Mouse (Mus musculus): ENCODE measurements at regions not wholly inside any gene's neighbourhood (a gene's known extent, or its start where the extent isn't known, plus 50 kb on each side); places are given as distances from the start of the nearest gene placed in this dataset.
A peak's percentile ranks its signal among the peaks of the same experiment; 100 is the strongest.

GRCm38 (mm10) chrX:99246704-99247103, 110.8 kb downstream of the Efnb1 start:
- Histone ChIP-seq H3K4me3 (ENCODE audit: low read depth, low read length) (no peak overlapping the region), H3K27me3 (ENCODE audit: control insufficient read depth, insufficient read depth, low read length) (no peaks in the 10 kb centered on the region), H3K9ac (ENCODE audit: low read length) (no peak overlapping the region), H3K36me3 (ENCODE audit: control insufficient read depth, insufficient read depth, low read length) (no peaks in the 10 kb centered on the region), H3K9me3 (ENCODE audit: control insufficient read depth, low read length) (no peaks in the 10 kb centered on the region), H3K4me1 (replicated peaks; ENCODE audit: control insufficient read depth, insufficient read depth) (no peaks in the 10 kb centered on the region), H3K4me2 (replicated peaks; ENCODE audit: low read depth) (no peak overlapping the region), H3K27ac (replicated peaks) (no peak overlapping the region)
- TF ChIP-seq EP300 (optimal IDR thresholded peaks at IDR 0.05) (no peak), CTCF (IDR thresholded peaks at IDR 0.05; ENCODE audit: low read depth) (no peak)
- no peak for ATAC-seq (ENCODE audit: low FRiP score, low TSS enrichment)
- no peak for DNase-seq (ENCODE audit: low spot score)
- WGBS, result 73% methylated on average over 2 of the region's 2 CpGs

GRCm38 (mm10) chrX:99246051-99246450, 110.1 kb downstream of the Efnb1 start:
- ATAC-seq (ENCODE audit: low FRiP score, low TSS enrichment) (no peak), DNase-seq (ENCODE audit: low spot score) (no peak)
- H3K27me3 ChIP-seq (ENCODE audit: control insufficient read depth, insufficient read depth, low read length), result no peaks in the 10 kb centered on the region
- WGBS, result 88% methylated on average over 8 of the region's 8 CpGs
- H3K4me3 ChIP-seq (ENCODE audit: low read depth, low read length), result no peak overlapping the region
- H3K27ac ChIP-seq (replicated peaks), result no peak overlapping the region
- no peaks in the 10 kb centered on the region for H3K36me3 ChIP-seq (ENCODE audit: control insufficient read depth, insufficient read depth, low read length)
- H3K4me2 ChIP-seq (replicated peaks; ENCODE audit: low read depth), result no peak overlapping the region
- no peaks in the 10 kb centered on the region for H3K4me1 ChIP-seq (replicated peaks; ENCODE audit: control insufficient read depth, insufficient read depth)
- no peak for TF ChIP-seq EP300 (optimal IDR thresholded peaks at IDR 0.05)
- no peak for TF ChIP-seq CTCF (IDR thresholded peaks at IDR 0.05; ENCODE audit: low read depth)
- no peaks in the 10 kb centered on the region for H3K9me3 ChIP-seq (ENCODE audit: control insufficient read depth, low read length)
- H3K9ac ChIP-seq (ENCODE audit: low read length), result no peak overlapping the region

- 83% methylated on average over 3 of the region's 3 CpGs for WGBS
- ATAC-seq (ENCODE audit: low FRiP score, low TSS enrichment) (no peak), DNase-seq (ENCODE audit: low spot score) (no peak)
- Histone ChIP-seq H3K4me1 (replicated peaks; ENCODE audit: control insufficient read depth, insufficient read depth) (no peaks in the 10 kb centered on the region), H3K27me3 (ENCODE audit: control insufficient read depth, insufficient read depth, low read length) (no peaks in the 10 kb centered on the region), H3K9ac (ENCODE audit: low read length) (no peak overlapping the region), H3K9me3 (ENCODE audit: control insufficient read depth, low read length) (no peaks in the 10 kb centered on the region), H3K4me3 (ENCODE audit: low read depth, low read length) (no peak overlapping the region), H3K36me3 (ENCODE audit: control insufficient read depth, insufficient read depth, low read length) (no peaks in the 10 kb centered on the region), H3K4me2 (replicated peaks; ENCODE audit: low read depth) (no peak overlapping the region), H3K27ac (replicated peaks) (no peak overlapping the region)
- TF ChIP-seq EP300 (optimal IDR thresholded peaks at IDR 0.05), result no peak
- no peak for TF ChIP-seq CTCF (IDR thresholded peaks at IDR 0.05; ENCODE audit: low read depth)
Measured at GRCm38 (mm10) chrX:99245541-99245940, 109.6 kb downstream of the Efnb1 start.

- no peak overlapping the region for H3K4me2 ChIP-seq (replicated peaks; ENCODE audit: low read depth)
- ATAC-seq (ENCODE audit: low FRiP score, low TSS enrichment), result no peak
- no peaks in the 10 kb centered on the region for H3K9me3 ChIP-seq (ENCODE audit: control insufficient read depth, low read length)
- DNase-seq (ENCODE audit: low spot score), result no peak
- WGBS, result 80% methylated on average over 5 of the region's 5 CpGs
- no peaks in the 10 kb centered on the region for H3K27me3 ChIP-seq (ENCODE audit: control insufficient read depth, insufficient read depth, low read length)
- TF ChIP-seq EP300 (optimal IDR thresholded peaks at IDR 0.05), result no peak
- TF ChIP-seq CTCF (IDR thresholded peaks at IDR 0.05; ENCODE audit: low read depth), result no peak
- no peaks in the 10 kb centered on the region for H3K36me3 ChIP-seq (ENCODE audit: control insufficient read depth, insufficient read depth, low read length)
- H3K4me1 ChIP-seq (replicated peaks; ENCODE audit: control insufficient read depth, insufficient read depth), result no peaks in the 10 kb centered on the region
- H3K9ac ChIP-seq (ENCODE audit: low read length), result no peak overlapping the region
- no peak overlapping the region for H3K27ac ChIP-seq (replicated peaks)
- no peak overlapping the region for H3K4me3 ChIP-seq (ENCODE audit: low read depth, low read length)
Measured at GRCm38 (mm10) chrX:99243251-99243650, 107.3 kb downstream of the Efnb1 start.

GRCm38 (mm10) chrX:99241684-99242118, 105.8 kb downstream of the Efnb1 start:
- 33% methylated on average over 5 of the region's 5 CpGs for WGBS

GRCm38 (mm10) chrX:99233035-99233434, 97.1 kb downstream of the Efnb1 start:
- DNase-seq (ENCODE audit: low spot score), result no peak
- ATAC-seq (ENCODE audit: low FRiP score, low TSS enrichment), result no peak
- Histone ChIP-seq H3K27ac (replicated peaks) (no peak overlapping the region), H3K4me1 (replicated peaks; ENCODE audit: control insufficient read depth, insufficient read depth) (no peaks in the 10 kb centered on the region), H3K9me3 (ENCODE audit: control insufficient read depth, low read length) (no peaks in the 10 kb centered on the region), H3K4me2 (replicated peaks; ENCODE audit: low read depth) (no peak overlapping the region), H3K4me3 (ENCODE audit: low read depth, low read length) (no peak overlapping the region), H3K36me3 (ENCODE audit: control insufficient read depth, insufficient read depth, low read length) (no peaks in the 10 kb centered on the region), H3K9ac (ENCODE audit: low read length) (no peak overlapping the region), H3K27me3 (ENCODE audit: control insufficient read depth, insufficient read depth, low read length) (no peaks in the 10 kb centered on the region)
- 70% methylated on average over 3 of the region's 3 CpGs for WGBS
- no peak for TF ChIP-seq CTCF (IDR thresholded peaks at IDR 0.05; ENCODE audit: low read depth)
- no peak for TF ChIP-seq EP300 (optimal IDR thresholded peaks at IDR 0.05)

More at GRCm38 (mm10) chrX:99241684-99242118, 105.8 kb downstream of the Efnb1 start:
- Histone ChIP-seq H3K9me3 (ENCODE audit: control insufficient read depth, low read length) (no peaks in the 10 kb centered on the region), H3K4me1 (replicated peaks; ENCODE audit: control insufficient read depth, insufficient read depth) (no peaks in the 10 kb centered on the region), H3K4me3 (ENCODE audit: low read depth, low read length) (no peak overlapping the region), H3K27me3 (ENCODE audit: control insufficient read depth, insufficient read depth, low read length) (no peaks in the 10 kb centered on the region), H3K4me2 (replicated peaks; ENCODE audit: low read depth) (no peak overlapping the region), H3K36me3 (ENCODE audit: control insufficient read depth, insufficient read depth, low read length) (no peaks in the 10 kb centered on the region), H3K9ac (ENCODE audit: low read length) (no peak overlapping the region), H3K27ac (replicated peaks) (no peak overlapping the region)
- DNase-seq (ENCODE audit: low spot score), result no peak
- ATAC-seq (ENCODE audit: low FRiP score, low TSS enrichment), result peak; percentile 38; the same call in 1 of the 2 replicates
- TF ChIP-seq EP300 (optimal IDR thresholded peaks at IDR 0.05), result no peak
- TF ChIP-seq CTCF (IDR thresholded peaks at IDR 0.05; ENCODE audit: low read depth), result no peak
